Mouse (Mus musculus): ENCODE data around the gene Npcd. TPM values are rescaled to one million over a fixed set of nuclear protein-coding genes. Genes with fewer than 3 reads are reported as not detected.
A peak's percentile ranks its signal among the peaks of the same experiment; 100 is the strongest.

Npcd gene
- polyA plus RNA-seq (2015; fragmentation: Nextera tagmentation; extraction: Ambion mirVana) = 0.55 TPM in 1 of 2 replicates, not detected in the other

DNA sequence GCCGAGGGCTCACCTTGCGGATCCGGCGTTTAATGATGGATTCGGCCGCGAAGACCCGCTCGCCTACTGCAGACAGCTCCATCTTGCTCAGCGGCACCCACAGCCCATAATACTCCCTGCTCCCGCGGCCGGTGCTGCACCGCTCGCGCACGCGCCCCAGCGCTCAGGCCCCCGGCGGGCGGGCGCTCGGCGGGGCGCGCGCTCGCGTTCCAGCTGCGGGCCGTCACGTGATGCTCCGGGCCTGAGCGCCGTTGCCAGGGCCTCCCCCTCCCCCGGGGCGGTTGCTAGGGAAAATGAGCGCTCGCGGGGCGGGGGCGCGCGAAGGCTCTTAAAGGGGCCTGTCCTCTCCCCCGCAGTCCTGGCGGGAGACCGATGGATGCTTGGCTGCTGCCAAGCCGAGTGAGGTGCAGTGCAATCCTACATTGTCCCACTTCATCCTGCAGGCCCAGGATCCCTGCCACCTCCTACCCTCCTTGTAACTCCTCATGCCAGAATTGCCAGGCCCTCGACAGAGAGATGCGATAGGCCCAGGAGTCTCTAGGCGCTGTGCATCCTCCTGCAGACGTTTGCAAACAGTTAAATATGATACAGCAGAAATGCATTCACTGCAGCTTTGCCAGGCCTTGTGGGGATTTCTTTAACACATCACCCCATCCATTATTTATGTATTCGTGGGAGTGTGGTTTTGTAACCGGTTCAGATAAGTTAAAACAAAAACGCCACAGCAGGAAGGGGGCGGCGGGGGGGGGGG is at the start of gene Npcd, which contains the start of gene Cbx6:
Gene Npcd (minus strand): TSS at position 108 of the 751 bp plus-strand sequence.
Gene Cbx6 (minus strand): TSS at position 559 of the 751 bp plus-strand sequence.
- WGBS = 1% methylated on average over 33 of the region's 58 CpGs
- no peaks in the 10 kb centered on the region for H3K9me3 ChIP-seq
- peaks cover 8% of the 10 kb centered on the region; the same call in 1 of the 2 replicates for H3K36me3 ChIP-seq
- peak; percentile 90 for ATAC-seq (ENCODE audit: borderline replicate concordance, extremely low read depth, low FRiP score, low TSS enrichment)
- peak within 1 kb of the TSS; percentile 85 for H3K4me3 ChIP-seq
- peak within 1 kb of the TSS; percentile 95 for H3K27ac ChIP-seq
- H3K27me3 ChIP-seq = no peaks in the 10 kb centered on the region
- peak within 1 kb of the TSS; percentile 89 for H3K4me2 ChIP-seq
- peaks cover 44% of the 10 kb centered on the region for H3K4me1 ChIP-seq
- peak within 1 kb of the TSS; percentile 89 for H3K9ac ChIP-seq

DNA sequence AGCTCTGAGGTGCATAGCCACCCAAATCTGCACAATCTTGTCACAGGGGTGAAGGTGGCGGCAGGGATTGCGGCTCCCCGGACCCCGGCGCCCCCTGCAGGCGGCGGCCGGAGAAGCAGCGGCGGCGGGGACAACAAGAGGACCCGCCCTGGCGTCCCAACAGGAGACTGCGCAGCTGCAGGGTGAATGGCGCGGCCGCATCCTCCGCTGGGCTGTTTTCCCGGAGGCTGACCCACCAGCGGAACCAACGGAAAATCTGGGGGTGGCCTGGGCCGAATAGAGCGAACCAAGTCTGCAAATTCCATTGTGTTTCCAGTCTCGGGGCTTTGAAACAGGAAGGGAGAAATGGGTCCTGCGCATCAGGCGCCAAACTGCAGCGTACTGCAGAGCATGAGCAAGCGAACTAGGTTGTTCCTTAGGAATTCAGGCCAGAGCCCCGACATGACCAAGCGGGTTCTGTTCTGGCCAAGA is 49.4 kb upstream of the Npcd start:
- Histone ChIP-seq H3K27me3 (no peaks in the 10 kb centered on the region), H3K27ac (peak overlapping the region; percentile 89), H3K36me3 (no peaks in the 10 kb centered on the region), H3K4me1 (peaks cover 27% of the 10 kb centered on the region), H3K4me2 (peak overlapping the region; percentile 73), H3K9ac (peak overlapping the region; percentile 41), H3K9me3 (no peaks in the 10 kb centered on the region), H3K4me3 (peak overlapping the region; percentile 49)
- ATAC-seq (ENCODE audit: borderline replicate concordance, extremely low read depth, low FRiP score, low TSS enrichment) = peak; percentile 79
- under 1% methylated on average over 30 of the region's 30 CpGs for WGBS

DNA sequence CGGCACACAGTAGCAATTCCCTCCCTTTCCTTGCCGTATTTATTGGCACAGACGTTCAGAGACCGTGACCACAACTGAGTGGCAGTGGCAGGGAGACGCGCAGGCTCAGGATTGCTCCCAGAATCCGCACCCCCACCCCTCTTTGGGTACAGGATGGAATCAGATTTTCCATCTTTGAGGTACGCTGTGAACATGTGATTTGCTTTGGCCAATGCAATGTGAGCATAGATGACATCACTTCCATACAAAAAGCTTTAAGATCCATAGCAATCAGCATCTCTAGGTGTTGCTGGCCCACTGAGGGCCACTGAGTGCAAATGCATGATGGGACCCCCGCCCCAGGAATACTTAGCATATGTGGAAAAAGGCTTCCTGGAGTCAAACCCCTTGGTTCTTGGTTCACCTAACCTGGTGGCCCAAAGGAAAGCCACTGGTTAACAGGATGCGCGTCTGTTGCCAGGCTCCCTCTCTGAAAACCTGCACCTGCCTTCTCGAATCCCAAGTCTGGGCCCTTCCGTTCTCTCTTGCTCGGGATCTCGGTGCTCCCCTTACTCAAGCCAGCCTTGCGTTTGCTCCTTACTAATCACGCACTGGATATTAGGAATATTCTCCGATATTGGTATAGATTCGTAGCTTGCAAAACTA is 48.7 kb upstream of the Npcd start:
- peaks cover 32% of the 10 kb centered on the region for H3K4me1 ChIP-seq
- H3K27me3 ChIP-seq = no peaks in the 10 kb centered on the region
- peak overlapping the region; percentile 49 for H3K4me3 ChIP-seq
- ATAC-seq (ENCODE audit: borderline replicate concordance, extremely low read depth, low FRiP score, low TSS enrichment) = no peak
- peak overlapping the region; percentile 73 for H3K4me2 ChIP-seq
- H3K27ac ChIP-seq = no peak overlapping the region
- H3K36me3 ChIP-seq = no peaks in the 10 kb centered on the region
- H3K9ac ChIP-seq = no peak overlapping the region
- no peaks in the 10 kb centered on the region for H3K9me3 ChIP-seq
- WGBS = 29% methylated on average over 19 of the region's 19 CpGs

GRCm38 (mm10) chr15:79880477-79880876 is 46.4 kb upstream of the Npcd start:
- H3K27me3 ChIP-seq = no peaks in the 10 kb centered on the region
- no peak overlapping the region for H3K4me3 ChIP-seq

GRCm38 (mm10) chr15:79879319-79879718 is 45.3 kb upstream of the Npcd start:
- Histone ChIP-seq H3K9me3 (no peaks in the 10 kb centered on the region), H3K27ac (peak overlapping the region; percentile 97), H3K27me3 (no peaks in the 10 kb centered on the region), H3K4me2 (peak overlapping the region; percentile 49), H3K4me3 (peak overlapping the region; percentile 16; the same call in 1 of the 2 replicates), H3K36me3 (no peaks in the 10 kb centered on the region), H3K9ac (no peak overlapping the region), H3K4me1 (peaks cover 32% of the 10 kb centered on the region)
- WGBS = 2% methylated on average over 13 of the region's 13 CpGs
- ATAC-seq (ENCODE audit: borderline replicate concordance, extremely low read depth, low FRiP score, low TSS enrichment) = peak; percentile 85

More at GRCm38 (mm10) chr15:79880477-79880876, 46.4 kb upstream of the Npcd start:
- Histone ChIP-seq H3K4me1 (peaks cover 32% of the 10 kb centered on the region), H3K27ac (peak overlapping the region; percentile 97), H3K36me3 (no peaks in the 10 kb centered on the region), H3K9me3 (no peaks in the 10 kb centered on the region), H3K4me2 (no peak overlapping the region), H3K9ac (no peak overlapping the region)
- 83% methylated on average over 3 of the region's 3 CpGs for WGBS
- no peak for ATAC-seq (ENCODE audit: borderline replicate concordance, extremely low read depth, low FRiP score, low TSS enrichment)

- peak; percentile 56 for ATAC-seq (ENCODE audit: borderline replicate concordance, extremely low read depth, low FRiP score, low TSS enrichment)
- Histone ChIP-seq H3K4me2 (peak overlapping the region; percentile 49), H3K4me3 (peak overlapping the region; percentile 16; the same call in 1 of the 2 replicates), H3K36me3 (no peaks in the 10 kb centered on the region), H3K9ac (no peak overlapping the region), H3K4me1 (peaks cover 32% of the 10 kb centered on the region), H3K9me3 (no peaks in the 10 kb centered on the region), H3K27ac (peak overlapping the region; percentile 97), H3K27me3 (no peaks in the 10 kb centered on the region)
- WGBS = 43% methylated on average over 6 of the region's 6 CpGs
Observed at GRCm38 (mm10) chr15:79878725-79879136, 44.7 kb upstream of the Npcd start.

GRCm38 (mm10) chr15:79875261-79875995 is 41.4 kb upstream of the Npcd start:
- Histone ChIP-seq H3K36me3 (no peaks in the 10 kb centered on the region), H3K27me3 (no peaks in the 10 kb centered on the region), H3K9me3 (no peaks in the 10 kb centered on the region), H3K4me1 (peaks cover 24% of the 10 kb centered on the region), H3K27ac (no peak overlapping the region), H3K4me2 (no peak overlapping the region), H3K9ac (no peak overlapping the region), H3K4me3 (no peak overlapping the region)
- no peak for ATAC-seq (ENCODE audit: borderline replicate concordance, extremely low read depth, low FRiP score, low TSS enrichment)
- 88% methylated on average over 18 of the region's 18 CpGs for WGBS

DNA sequence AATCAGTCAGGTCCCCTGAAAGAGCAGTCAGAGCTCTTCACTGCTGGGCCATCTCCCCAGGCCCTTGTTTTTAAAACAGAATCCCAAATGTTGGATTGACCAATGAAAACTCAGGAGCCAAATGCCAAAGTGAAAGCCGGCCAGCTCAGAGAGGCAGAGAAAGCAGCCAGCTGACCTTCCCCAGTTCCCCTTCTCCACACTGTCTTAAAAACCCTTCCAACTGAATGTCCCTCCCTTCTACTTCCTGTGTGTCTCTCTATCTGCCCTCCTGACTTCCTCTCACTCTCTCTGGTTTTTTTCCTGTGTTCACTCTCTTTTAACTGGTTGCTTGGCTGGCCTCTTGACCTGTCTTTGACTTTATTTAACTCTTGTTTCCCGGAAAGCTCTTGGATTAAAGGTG is 40.0 kb upstream of the Npcd start:
- Histone ChIP-seq H3K4me3 (no peak overlapping the region), H3K27me3 (no peaks in the 10 kb centered on the region), H3K9me3 (no peaks in the 10 kb centered on the region), H3K36me3 (no peaks in the 10 kb centered on the region), H3K4me1 (peaks cover 11% of the 10 kb centered on the region), H3K27ac (no peak overlapping the region), H3K9ac (no peak overlapping the region), H3K4me2 (no peak overlapping the region)
- WGBS = 51% methylated on average over 2 of the region's 2 CpGs
- no peak for ATAC-seq (ENCODE audit: borderline replicate concordance, extremely low read depth, low FRiP score, low TSS enrichment)

DNA sequence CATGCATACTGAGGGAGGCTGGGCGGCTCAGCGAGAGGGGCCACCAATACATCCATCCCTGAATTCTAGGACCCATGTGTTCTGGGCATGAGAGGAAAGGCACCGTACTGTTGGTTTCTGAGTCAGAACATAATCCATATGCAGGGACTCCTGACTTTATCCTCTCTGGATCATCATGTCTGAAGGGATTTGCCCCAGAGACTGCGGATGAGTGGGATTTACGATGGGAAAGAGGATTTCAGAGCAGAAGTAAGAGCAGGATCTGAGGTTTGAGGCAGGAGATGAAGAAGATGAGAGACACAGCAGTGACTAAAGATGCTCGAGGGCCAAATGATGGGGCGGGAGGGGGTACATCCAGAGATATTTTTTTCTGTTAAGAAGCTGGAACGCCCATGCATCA is 39.5 kb upstream of the Npcd start:
- H3K4me2 ChIP-seq = no peak overlapping the region
- no peaks in the 10 kb centered on the region for H3K9me3 ChIP-seq
- H3K36me3 ChIP-seq = no peaks in the 10 kb centered on the region
- H3K27me3 ChIP-seq = no peaks in the 10 kb centered on the region
- H3K27ac ChIP-seq = no peak overlapping the region
- no peak overlapping the region for H3K4me3 ChIP-seq
- WGBS = 86% methylated on average over 8 of the region's 8 CpGs
- no peak for ATAC-seq (ENCODE audit: borderline replicate concordance, extremely low read depth, low FRiP score, low TSS enrichment)
- no peak overlapping the region for H3K9ac ChIP-seq
- H3K4me1 ChIP-seq = peaks cover 7% of the 10 kb centered on the region; the same call in 1 of the 2 replicates

- H3K27me3 ChIP-seq = no peaks in the 10 kb centered on the region
- H3K9ac ChIP-seq = no peak overlapping the region
- no peaks in the 10 kb centered on the region for H3K9me3 ChIP-seq
- 78% methylated on average over 3 of the region's 3 CpGs for WGBS
- no peak overlapping the region for H3K4me3 ChIP-seq
- no peak overlapping the region for H3K27ac ChIP-seq
- H3K36me3 ChIP-seq = no peaks in the 10 kb centered on the region
- no peak overlapping the region for H3K4me2 ChIP-seq
- no peaks in the 10 kb centered on the region for H3K4me1 ChIP-seq
- no peak for ATAC-seq (ENCODE audit: borderline replicate concordance, extremely low read depth, low FRiP score, low TSS enrichment)
Observed at GRCm38 (mm10) chr15:79867260-79868002, 33.4 kb upstream of the Npcd start.

DNA sequence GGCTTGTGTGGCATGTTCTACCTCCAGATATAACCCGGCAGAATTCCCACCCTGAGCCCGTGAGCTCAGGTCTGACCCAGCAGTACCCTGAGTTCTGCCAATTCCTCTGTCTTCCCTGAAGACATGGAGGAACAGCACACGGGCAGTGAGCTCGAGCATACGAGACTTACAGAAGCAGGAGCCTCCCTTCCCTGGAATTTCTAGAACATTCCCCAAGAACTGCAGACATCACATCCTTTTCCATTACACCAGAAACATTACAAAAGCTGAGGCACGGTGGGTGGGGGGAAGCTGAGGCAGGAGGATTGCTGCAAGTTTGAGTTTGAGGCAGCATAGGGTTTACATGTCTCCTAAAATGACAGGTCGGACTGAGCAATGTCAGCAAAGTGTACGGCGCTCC is 25.8 kb upstream of the Npcd start:
- Histone ChIP-seq H3K4me1 (no peaks in the 10 kb centered on the region), H3K4me3 (no peak overlapping the region), H3K4me2 (no peak overlapping the region), H3K27me3 (no peaks in the 10 kb centered on the region), H3K36me3 (no peaks in the 10 kb centered on the region), H3K9me3 (no peaks in the 10 kb centered on the region), H3K27ac (no peak overlapping the region), H3K9ac (no peak overlapping the region)
- WGBS = 82% methylated on average over 9 of the region's 9 CpGs
- no peak for ATAC-seq (ENCODE audit: borderline replicate concordance, extremely low read depth, low FRiP score, low TSS enrichment)

All from lung, embryonic 15.5 days (tissue).